ENCODE assay signal across 8 mouse cellular contexts in genomic region chr1:173349946-173350345, GRCm38 (mm10). TPM values are rescaled to one million over a fixed set of nuclear protein-coding genes. Genes with fewer than 3 reads are reported as not detected.
DNase-seq lines count a peak whose midpoint lies in the region; ATAC-seq and TF ChIP-seq lines count a peak whose summit lies in the region.

No protein-coding gene starts in this region.

- WGBS in embryonic facial prominence, embryonic 13.5 days = 5% methylated on average over 6 of the region's 6 CpGs
- WGBS in limb, embryonic 11.5 days = 4% methylated on average over 6 of the region's 6 CpGs
- 1% methylated on average over 6 of the region's 6 CpGs for whole genome bisulfite sequencing in midbrain, embryonic 13.5 days

- peaks cover 2% of the 10 kb centered on the region; the same call in 1 of the 2 replicates for H3K4me1 ChIP-seq in G1E (ENCODE audit: insufficient read depth, low read depth, low read length)
- peaks cover 19% of the 10 kb centered on the region for H3K4me1 ChIP-seq in embryonic facial prominence, embryonic 13.5 days
- peaks cover 5% of the 10 kb centered on the region; the same call in 1 of the 2 replicates for H3K4me1 ChIP-seq in limb, embryonic 11.5 days (ENCODE audit: control insufficient read depth, insufficient read depth, low read length)
- H3K4me1 ChIP-seq in midbrain, embryonic 13.5 days (replicated peaks) = peaks cover 24% of the 10 kb centered on the region

- peaks cover 14% of the 10 kb centered on the region for H3K9me3 ChIP-seq in G1E (replicated peaks)
- no peaks in the 10 kb centered on the region for H3K9me3 ChIP-seq in embryonic facial prominence, embryonic 13.5 days
- H3K9me3 ChIP-seq in limb, embryonic 11.5 days (ENCODE audit: control insufficient read depth, low read length) = no peaks in the 10 kb centered on the region
- H3K9me3 ChIP-seq in midbrain, embryonic 13.5 days = no peaks in the 10 kb centered on the region

- H3K36me3 ChIP-seq in G1E (replicated peaks) = no peaks in the 10 kb centered on the region
- H3K36me3 ChIP-seq in embryonic facial prominence, embryonic 13.5 days = 0 out of 2 replicates have a peak, but pooled peaks cover 2% of the 10 kb centered on the region
- H3K36me3 ChIP-seq in limb, embryonic 11.5 days (ENCODE audit: control insufficient read depth, insufficient read depth, low read length) = no peaks in the 10 kb centered on the region
- H3K36me3 ChIP-seq in midbrain, embryonic 13.5 days = peaks cover 28% of the 10 kb centered on the region

- peak; percentile 51 for ATAC-seq in G1E (ENCODE audit: extremely low read depth, insufficient number of reproducible peaks, low FRiP score, poor library complexity, severe bottlenecking)
- peak; percentile 73 for ATAC-seq in embryonic facial prominence, embryonic 13.5 days (ENCODE audit: insufficient number of reproducible peaks, insufficient read depth, low FRiP score, low TSS enrichment, low read depth)
- ATAC-seq in limb, embryonic 11.5 days (ENCODE audit: insufficient number of reproducible peaks, low FRiP score, low TSS enrichment, low read depth) = peak; percentile 79
- peak; percentile 91 for ATAC-seq in midbrain, embryonic 13.5 days

- no peaks in the 10 kb centered on the region for H3K27me3 ChIP-seq in G1E (ENCODE audit: insufficient read depth, low read length)
- no peaks in the 10 kb centered on the region for H3K27me3 ChIP-seq in embryonic facial prominence, embryonic 13.5 days
- no peaks in the 10 kb centered on the region for H3K27me3 ChIP-seq in limb, embryonic 11.5 days (ENCODE audit: control insufficient read depth, insufficient read depth, low read length)
- no peaks in the 10 kb centered on the region for H3K27me3 ChIP-seq in midbrain, embryonic 13.5 days

- H3K9ac ChIP-seq in embryonic facial prominence, embryonic 13.5 days = peak overlapping the region; percentile 58; the same call in 1 of the 2 replicates
- no peak overlapping the region for H3K9ac ChIP-seq in limb, embryonic 11.5 days (ENCODE audit: low read length)
- H3K9ac ChIP-seq in midbrain, embryonic 13.5 days (replicated peaks) = peak overlapping the region; percentile 46

- H3K27ac ChIP-seq in embryonic facial prominence, embryonic 13.5 days = no peak overlapping the region
- H3K27ac ChIP-seq in limb, embryonic 11.5 days (replicated peaks; ENCODE audit: low read depth, low read length) = no peak overlapping the region
- H3K27ac ChIP-seq in midbrain, embryonic 13.5 days = no peak overlapping the region

- H3K4me3 ChIP-seq in G1E (ENCODE audit: low read depth, low read length) = no peak overlapping the region; the same call in 1 of the 2 replicates
- peak overlapping the region; percentile 29 for H3K4me3 ChIP-seq in embryonic facial prominence, embryonic 13.5 days
- no peak overlapping the region for H3K4me3 ChIP-seq in limb, embryonic 11.5 days (ENCODE audit: low read depth, low read length)
- H3K4me3 ChIP-seq in midbrain, embryonic 13.5 days (replicated peaks) = peak overlapping the region; percentile 33

- DNase-seq in 416B (ENCODE audit: low read depth) (peak; percentile 5), G1E (ENCODE audit: low spot score) (peak; percentile 23)
- peak; percentile 23 to 60 for DNase-seq in heart, postnatal 14 days
- DNase-seq in limb, embryonic 11.5 days (ENCODE audit: low spot score) = peak; percentile 78
- peak; percentile 54 for DNase-seq in testis, postnatal 10 days (ENCODE audit: low spot score)
- no peak for DNase-seq in layer of hippocampus, adult 11-12 months (ENCODE audit: low spot score)

- peak overlapping the region; percentile 58 for H3K4me2 ChIP-seq in embryonic facial prominence, embryonic 13.5 days
- H3K4me2 ChIP-seq in limb, embryonic 11.5 days (ENCODE audit: low read depth, severe bottlenecking) = peak overlapping the region; percentile 29; the same call in 1 of the 2 replicates
- peak overlapping the region; percentile 55 for H3K4me2 ChIP-seq in midbrain, embryonic 13.5 days (replicated peaks)

- intact Hi-C loops in heart, postnatal 14 days (cut with DNase I) = no loop called here

- no peak for TF ChIP-seq CTCF in G1E (IDR thresholded peaks at IDR 0.05; ENCODE audit: low read depth, low read length)

RNA-seq across cellular contexts. Expression of gene Aim2, which starts 0.7 kb away (rescaled TPM):
- 8.1 TPM in 1 of 2 replicates, not detected in the other for total RNA-seq in G1E (2014; fragmentation: Nextera tagmentation)
- not detected in 2 replicates for total RNA-seq in G1E (2017)
- not detected in 2 replicates for polyA plus RNA-seq in G1E (2012)
- polyA plus RNA-seq in embryonic facial prominence, embryonic 13.5 days (2015; fragmentation: Nextera tagmentation; extraction: Ambion mirVana) = 2.7 and 3.1 TPM in 2 replicates
- total RNA-seq in heart, postnatal 14 days (2021) = 1 to 10 TPM in 1 of 2 experiments, under 1 TPM in 1; 0.91 to 1.2 TPM
- 1.2 and 2.5 TPM in 2 replicates for polyA plus RNA-seq in limb, embryonic 11.5 days (2014; fragmentation: Nextera tagmentation; extraction: Ambion mirVana)
- polyA plus RNA-seq in midbrain, embryonic 13.5 days (2015; fragmentation: Nextera tagmentation; extraction: Ambion mirVana) = 2.6 and 3.3 TPM in 2 replicates

RNA-seq across cellular contexts. Expression of gene Ackr1, which starts 16.4 kb away (rescaled TPM):
- total RNA-seq in G1E (2014; fragmentation: Nextera tagmentation) = not detected in 2 replicates
- not detected in 2 replicates for total RNA-seq in G1E (2017)
- not detected in 2 replicates for polyA plus RNA-seq in G1E (2012)
- 2.6 and 4.0 TPM in 2 replicates for polyA plus RNA-seq in embryonic facial prominence, embryonic 13.5 days (2015; fragmentation: Nextera tagmentation; extraction: Ambion mirVana)
- 1 to 10 TPM in 1 of 2 experiments, under 1 TPM in 1; 0.83 to 1.3 TPM for total RNA-seq in heart, postnatal 14 days (2021)
- polyA plus RNA-seq in limb, embryonic 11.5 days (2014; fragmentation: Nextera tagmentation; extraction: Ambion mirVana) = 1.5 and 1.7 TPM in 2 replicates
- 14.0 and 14.8 TPM in 2 replicates for polyA plus RNA-seq in midbrain, embryonic 13.5 days (2015; fragmentation: Nextera tagmentation; extraction: Ambion mirVana)

RNA-seq across cellular contexts. Expression of gene Cadm3, which starts 17.5 kb away (rescaled TPM):
- total RNA-seq in G1E (2014; fragmentation: Nextera tagmentation) = not detected in 2 replicates
- total RNA-seq in G1E (2017) = 0.44 TPM in 1 of 2 replicates, not detected in the other
- not detected in 2 replicates for polyA plus RNA-seq in G1E (2012)
- 5.2 and 6.1 TPM in 2 replicates for polyA plus RNA-seq in embryonic facial prominence, embryonic 13.5 days (2015; fragmentation: Nextera tagmentation; extraction: Ambion mirVana)
- 1 to 10 TPM; 3.1 to 3.2 TPM for total RNA-seq in heart, postnatal 14 days (2021)
- 1.1 and 1.4 TPM in 2 replicates for polyA plus RNA-seq in limb, embryonic 11.5 days (2014; fragmentation: Nextera tagmentation; extraction: Ambion mirVana)
- polyA plus RNA-seq in midbrain, embryonic 13.5 days (2015; fragmentation: Nextera tagmentation; extraction: Ambion mirVana) = 44.1 and 49.5 TPM in 2 replicates

Comparison
In these comparisons a context has a peak if more than half of its experiments do, and no peak if none do; other contexts are left out.
1. H3K4me3 ChIP-seq: peak in embryonic facial prominence, embryonic 13.5 days (single experiment) and midbrain, embryonic 13.5 days (single experiment); none in G1E (single experiment) and limb, embryonic 11.5 days (single experiment).
2. Peak in every context shown above with its lines, with median percentiles within 50 percentile points of each other: ATAC-seq and H3K4me2 ChIP-seq.